Mouse (Mus musculus) olfactory bulb, adult 2 months (tissue): ENCODE data around the gene Gga3.

Experiments
- CTCF ChIP-seq: fragments of 200-500 bp; IDR thresholded peaks from 2 replicates; pipeline ENCODE4 v1.5.1; 2012; ENCODE audit warnings: low read depth, mild to moderate bottlenecking, low read length, moderate library complexity; ENCODE audit not compliant: insufficient read depth
- POLR2A ChIP-seq: fragments of 200-500 bp; IDR thresholded peaks from 2 replicates; pipeline ENCODE4 v1.6.1; 2012; ENCODE audit warnings: mild to moderate bottlenecking, low read depth, low read length, moderate library complexity; ENCODE audit not compliant: insufficient read depth

DNA sequence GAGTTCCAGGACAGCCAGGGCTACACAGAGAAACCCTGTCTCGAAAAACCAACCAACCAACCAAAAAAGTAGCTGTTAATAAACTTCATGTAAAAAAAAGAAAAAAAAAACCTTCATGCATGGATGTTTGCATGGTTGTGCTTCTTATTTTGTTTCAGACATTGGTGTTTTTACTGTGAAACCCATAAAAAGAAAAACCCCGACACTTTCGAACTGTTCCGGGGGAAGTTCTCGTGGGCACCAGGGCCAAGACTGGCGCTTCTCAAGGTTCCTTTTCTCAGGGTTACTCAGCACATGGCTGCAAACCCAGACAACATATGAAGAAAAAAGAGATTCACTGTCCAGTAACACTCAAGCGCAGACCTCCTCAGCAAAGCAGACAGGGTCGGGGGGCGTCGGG, 29.0 kb upstream of the Gga3 start:
- TF ChIP-seq CTCF = no peak
- TF ChIP-seq POLR2A = no peak
